In the genomic region with DNA sequence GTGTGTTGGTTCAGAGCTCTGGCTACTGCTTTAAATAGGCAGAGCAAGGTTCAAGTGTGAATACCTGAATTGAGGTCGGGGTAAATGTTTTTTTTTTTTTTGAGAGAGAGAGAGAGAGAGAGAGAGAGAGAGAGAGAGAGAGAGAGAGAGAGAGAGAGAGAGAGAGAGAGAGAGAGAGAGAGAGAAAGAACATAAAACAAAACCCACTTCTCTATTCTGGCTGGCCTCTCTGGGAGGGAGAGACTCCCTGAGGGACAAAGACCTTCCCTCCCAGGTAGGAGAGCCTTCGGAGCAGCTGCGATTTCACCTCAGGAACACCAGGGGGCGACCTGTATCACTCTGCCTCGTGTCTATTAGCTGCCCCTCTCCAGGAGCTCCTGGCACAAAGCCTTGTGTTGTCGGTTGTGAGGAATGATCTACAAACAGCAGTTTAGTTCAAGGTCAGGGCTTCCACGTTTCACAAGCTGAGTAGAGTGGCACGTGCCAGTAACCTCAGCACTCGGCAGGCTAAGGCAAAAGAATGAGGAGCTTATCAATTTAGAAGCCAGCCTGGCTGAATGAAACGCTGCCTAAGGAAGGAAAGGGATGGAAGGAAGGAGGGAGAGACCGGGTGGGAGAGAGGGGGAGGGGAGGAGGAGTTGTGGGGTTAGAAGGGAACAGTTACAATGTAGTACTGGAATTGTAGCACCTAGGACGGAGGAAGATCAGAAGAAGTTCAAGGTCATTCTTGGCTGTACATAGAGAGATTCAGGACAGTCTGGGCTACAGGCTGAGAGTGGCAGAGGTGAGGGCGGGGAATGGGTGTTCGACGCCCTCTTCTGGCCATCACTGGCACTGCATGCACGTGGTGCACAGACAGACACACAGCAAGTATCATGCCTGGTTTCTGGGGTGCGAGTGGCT, we compare ENCODE assay signal across 8 mouse cellular contexts. TPM values are rescaled to one million over a fixed set of nuclear protein-coding genes. Genes with fewer than 3 reads are reported as not detected.
DNase-seq lines count a peak whose midpoint lies in the region; ATAC-seq and TF ChIP-seq lines count a peak whose summit lies in the region.

No protein-coding gene starts in this region.

- H3K4me1 ChIP-seq in hindbrain, embryonic 12.5 days = no peaks in the 10 kb centered on the region

- no peaks in the 10 kb centered on the region for H3K36me3 ChIP-seq in hindbrain, embryonic 12.5 days

- peak; percentile 79 for TF ChIP-seq CTCF in Patski (IDR thresholded peaks at IDR 0.05)

- H3K4me2 ChIP-seq in hindbrain, embryonic 12.5 days (replicated peaks) = peak overlapping the region; percentile 37

- peak overlapping the region; percentile 73; the same call in 1 of the 2 replicates for H3K27ac ChIP-seq in hindbrain, embryonic 12.5 days

- no peaks in the 10 kb centered on the region for H3K9me3 ChIP-seq in hindbrain, embryonic 12.5 days (replicated peaks)

- WGBS in hindbrain, embryonic 12.5 days = 14% methylated on average over 17 of the region's 17 CpGs

- peak; percentile 83 for ATAC-seq in Patski
- ATAC-seq in frontal cortex, adult (ENCODE audit: low TSS enrichment) = peak; percentile 87
- ATAC-seq in hindbrain, embryonic 12.5 days (ENCODE audit: low FRiP score) = peak; percentile 73

- 0 out of 2 replicates have a peak overlapping the region, but pooled peaks have one; percentile 3 for H3K4me3 ChIP-seq in hindbrain, embryonic 12.5 days

- CTCF ChIA-PET in Patski (lab: Charles Lee) = interaction anchor here (0.6 to 3.1 kb wide), 16 partner anchors 11 to 285 kb away, joined by 3 to 23 read pairs (median 4); partner anchors contain the start of genes Tbc1d20 and Trib3

- in situ Hi-C loops in Patski (cut with MboI; ENCODE audit: low pct_unique_long_range_greater_than_20kb) = loop anchor here (10.0 kb wide), 1 partner anchor 339 kb away; no protein-coding TSS in a partner anchor

- H3K9ac ChIP-seq in hindbrain, embryonic 12.5 days = peak overlapping the region; percentile 35; the same call in 1 of the 2 replicates

- POLR2A ChIA-PET in Patski (lab: Charles Lee) = interaction anchor here (0.6 kb wide), 1 partner anchor 50 kb away, joined by 3 read pairs; no protein-coding TSS in a partner anchor

- peak; percentile 57 for DNase-seq in Patski (ENCODE audit: low read depth, low spot score)
- peak; percentile 75 for DNase-seq in cerebellum, adult 9-10 months
- DNase-seq in layer of hippocampus, postnatal 14 days (ENCODE audit: low spot score in 2 of 2) = peak; percentile 70 to 72
- DNase-seq in lung, postnatal 14 days = peak; percentile 81
- peak; percentile 56 for DNase-seq in retina, adult 2 months (ENCODE audit: low read depth, low spot score)
- peak; percentile 58 to 66 for DNase-seq in thymus, postnatal 36 days

- no peaks in the 10 kb centered on the region for H3K27me3 ChIP-seq in Patski
- no peaks in the 10 kb centered on the region for H3K27me3 ChIP-seq in hindbrain, embryonic 12.5 days

RNA-seq across cellular contexts. Expression of gene Nrsn2, which starts 12.9 kb away (rescaled TPM):
- not detected for polyA plus RNA-seq in Patski (2021)
- polyA plus RNA-seq in hindbrain, embryonic 12.5 days (2016; fragmentation: Nextera tagmentation; extraction: Ambion mirVana) = 14.4 and 15.0 TPM in 2 replicates
- total RNA-seq in layer of hippocampus, postnatal 14 days (2021) = 10 to 100 TPM; 33.0 to 39.6 TPM

RNA-seq across cellular contexts. Expression of gene Trib3, which starts 19.7 kb away (rescaled TPM):
- polyA plus RNA-seq in Patski (2021) = 19.6 TPM
- polyA plus RNA-seq in hindbrain, embryonic 12.5 days (2016; fragmentation: Nextera tagmentation; extraction: Ambion mirVana) = 3.0 and 3.5 TPM in 2 replicates
- total RNA-seq in layer of hippocampus, postnatal 14 days (2021) = under 1 TPM; 0.53 to 0.86 TPM

RNA-seq across cellular contexts. Expression of gene Rbck1, which starts 31.0 kb away (rescaled TPM):
- 101 TPM for polyA plus RNA-seq in Patski (2021)
- polyA plus RNA-seq in hindbrain, embryonic 12.5 days (2016; fragmentation: Nextera tagmentation; extraction: Ambion mirVana) = 91.5 and 91.9 TPM in 2 replicates
- 100 to 1,000 TPM in 1 of 2 experiments, 10 to 100 TPM in 1; 92.5 to 104 TPM for total RNA-seq in layer of hippocampus, postnatal 14 days (2021)

RNA-seq across cellular contexts. Expression of gene Sox12, which starts 34.4 kb away (rescaled TPM):
- 19.6 TPM for polyA plus RNA-seq in Patski (2021)
- 19.5 and 19.6 TPM in 2 replicates for polyA plus RNA-seq in hindbrain, embryonic 12.5 days (2016; fragmentation: Nextera tagmentation; extraction: Ambion mirVana)
- 10 to 100 TPM; 21.4 to 23.1 TPM for total RNA-seq in layer of hippocampus, postnatal 14 days (2021)

RNA-seq across cellular contexts. Expression of gene Zcchc3, which starts 51.3 kb away (rescaled TPM):
- polyA plus RNA-seq in Patski (2021) = 2.6 TPM
- 50.7 and 54.5 TPM in 2 replicates for polyA plus RNA-seq in hindbrain, embryonic 12.5 days (2016; fragmentation: Nextera tagmentation; extraction: Ambion mirVana)
- total RNA-seq in layer of hippocampus, postnatal 14 days (2021) = 10 to 100 TPM in 1 of 2 experiments, 1 to 10 TPM in 1; 9.8 to 10.8 TPM

Comparison
In these comparisons a context has a peak if more than half of its experiments do, and no peak if none do; other contexts are left out.
1. Peak in every context shown above with its lines: DNase-seq, ATAC-seq, H3K4me3 ChIP-seq and H3K27ac ChIP-seq.
2. RNA of gene Nrsn2, which starts 12.9 kb away (polyA plus RNA-seq): 14.4 to 15.0 TPM in hindbrain, embryonic 12.5 days; not detected in Patski (single experiment); every median in the first group is over 10 times any median in the second.